Mouse (Mus musculus) bone marrow, adult 2 months (tissue): ENCODE data around the gene Gm11639.

Experiments
- CTCF ChIP-seq: fragments of 200-500 bp; IDR thresholded peaks from 2 replicates; pipeline ENCODE4 v1.5.1; 2011; ENCODE audit warnings: low read length, control low read depth; ENCODE audit not compliant: control insufficient read depth, insufficient read depth
- POLR2A ChIP-seq: fragments of 200-500 bp; IDR thresholded peaks from 2 replicates; pipeline ENCODE4 v1.6.1; 2011; ENCODE audit warnings: low read depth, mild to moderate bottlenecking, control low read depth, low read length, borderline replicate concordance; ENCODE audit not compliant: control insufficient read depth

DNA sequence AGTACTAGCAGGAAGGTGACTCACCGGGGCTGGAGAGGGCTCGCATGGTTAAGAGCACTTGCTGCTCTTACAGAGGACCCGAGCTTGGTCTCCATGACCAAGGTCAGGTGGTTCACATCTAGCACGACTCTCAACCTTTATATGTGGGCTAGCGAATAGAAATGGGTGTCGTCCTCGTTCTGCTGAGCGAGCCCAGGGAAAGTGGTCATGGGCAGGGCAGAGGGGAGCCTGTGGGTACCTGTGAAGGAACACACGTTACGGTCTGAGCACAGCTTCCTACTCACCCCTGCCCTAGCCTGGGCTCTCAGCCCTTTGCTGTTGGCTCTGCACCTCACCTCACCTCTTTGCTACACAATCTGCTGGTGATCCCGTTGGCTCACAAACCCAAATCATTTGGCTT, 22.9 kb upstream of the Gm11639 start:
- no peak for TF ChIP-seq POLR2A
- TF ChIP-seq CTCF: no peak
